Comparison of ENCODE assay signal across 8 mouse cellular contexts in genomic region chr5:139178895-139179631, GRCm38 (mm10). TPM values are rescaled to one million over a fixed set of nuclear protein-coding genes. Genes with fewer than 3 reads are reported as not detected.
A peak's percentile ranks its signal among the peaks of the same experiment; 100 is the strongest.
DNase-seq lines count a peak whose midpoint lies in the region; ATAC-seq lines count a peak whose summit lies in the region.

No protein-coding gene starts in this region.

- H3K27ac ChIP-seq in heart, embryonic 12.5 days (ENCODE audit: poor library complexity, severe bottlenecking), result no peak overlapping the region
- H3K27ac ChIP-seq in kidney, embryonic 16.5 days (ENCODE audit: low read length), result no peak overlapping the region
- no peak overlapping the region for H3K27ac ChIP-seq in liver, embryonic 11.5 days (ENCODE audit: low read depth, low read length)

- H3K27me3 ChIP-seq in heart, embryonic 12.5 days (replicated peaks), result no peaks in the 10 kb centered on the region
- H3K27me3 ChIP-seq in kidney, embryonic 16.5 days (ENCODE audit: insufficient read depth, low read length), result no peaks in the 10 kb centered on the region
- no peaks in the 10 kb centered on the region for H3K27me3 ChIP-seq in liver, embryonic 11.5 days (replicated peaks; ENCODE audit: control insufficient read depth, insufficient read depth, low read length)
- no peaks in the 10 kb centered on the region for H3K27me3 ChIP-seq in splenic B cell, adult 2 months (ENCODE audit: control insufficient read depth, insufficient read depth, low read length, poor library complexity, severe bottlenecking)

- H3K4me3 ChIP-seq in heart, embryonic 12.5 days, result no peak overlapping the region
- H3K4me3 ChIP-seq in kidney, embryonic 16.5 days (ENCODE audit: low read length), result no peak overlapping the region
- no peak overlapping the region for H3K4me3 ChIP-seq in liver, embryonic 11.5 days (ENCODE audit: low read depth, low read length)

- H3K36me3 ChIP-seq in heart, embryonic 12.5 days, result peaks cover 78% of the 10 kb centered on the region
- H3K36me3 ChIP-seq in kidney, embryonic 16.5 days (ENCODE audit: insufficient read depth, low read length), result peaks cover 31% of the 10 kb centered on the region
- peaks cover 27% of the 10 kb centered on the region for H3K36me3 ChIP-seq in liver, embryonic 11.5 days (ENCODE audit: control insufficient read depth, insufficient read depth, low read length)
- H3K36me3 ChIP-seq in splenic B cell, adult 2 months (ENCODE audit: control insufficient read depth, insufficient read depth, low read length, poor library complexity, severe bottlenecking), result peaks cover 2% of the 10 kb centered on the region

- peak; percentile 84 for DNase-seq in CD4-positive helper T cell, adult 2 months (ENCODE audit: low read depth, low spot score)
- DNase-seq in brain, adult 2 months (ENCODE audit: low read depth, low spot score), result peak; percentile 85
- peak; percentile 69 for DNase-seq in liver, embryonic 11.5 days (ENCODE audit: low spot score)
- DNase-seq in natural killer cell, adult 2 months (ENCODE audit: low spot score in 2 of 2), result peak; percentile 63 to 76
- DNase-seq in splenic B cell, adult 2 months (ENCODE audit: low read depth, low spot score), result peak; percentile 90

- peak; percentile 88 for ATAC-seq in erythroblast, adult 5-6 weeks (replicated peaks; ENCODE audit: low FRiP score, poor library complexity, severe bottlenecking)
- ATAC-seq in heart, embryonic 12.5 days (ENCODE audit: insufficient number of reproducible peaks, low FRiP score), result peak; percentile 71; the same call in 1 of the 2 replicates
- ATAC-seq in kidney, embryonic 16.5 days (ENCODE audit: low FRiP score, low TSS enrichment), result peak; percentile 33; the same call in 1 of the 2 replicates
- ATAC-seq in liver, embryonic 11.5 days (replicated peaks; ENCODE audit: low FRiP score), result peak; percentile 83

- H3K9ac ChIP-seq in heart, embryonic 12.5 days, result no peak overlapping the region
- no peak overlapping the region for H3K9ac ChIP-seq in kidney, embryonic 16.5 days (replicated peaks; ENCODE audit: low read length)
- H3K9ac ChIP-seq in liver, embryonic 11.5 days (ENCODE audit: low read depth, low read length), result no peak overlapping the region

- peaks cover 9% of the 10 kb centered on the region; the same call in 1 of the 2 replicates for H3K4me1 ChIP-seq in heart, embryonic 12.5 days (replicated peaks)
- peaks cover 14% of the 10 kb centered on the region for H3K4me1 ChIP-seq in kidney, embryonic 16.5 days (ENCODE audit: insufficient read depth, low read length)
- 0 out of 2 replicates have a peak, but pooled peaks cover 1% of the 10 kb centered on the region for H3K4me1 ChIP-seq in liver, embryonic 11.5 days (replicated peaks; ENCODE audit: control insufficient read depth, insufficient read depth, low read length)

- H3K9me3 ChIP-seq in heart, embryonic 12.5 days (replicated peaks), result no peaks in the 10 kb centered on the region
- H3K9me3 ChIP-seq in kidney, embryonic 16.5 days (ENCODE audit: low read length), result no peaks in the 10 kb centered on the region
- no peaks in the 10 kb centered on the region for H3K9me3 ChIP-seq in liver, embryonic 11.5 days (ENCODE audit: control insufficient read depth, low read length)

- no peak overlapping the region for H3K4me2 ChIP-seq in heart, embryonic 12.5 days
- no peak overlapping the region for H3K4me2 ChIP-seq in kidney, embryonic 16.5 days (replicated peaks; ENCODE audit: low read depth, low read length)
- H3K4me2 ChIP-seq in liver, embryonic 11.5 days, result no peak overlapping the region

- 24% methylated on average over 11 of the region's 11 CpGs for WGBS in heart, embryonic 12.5 days
- WGBS in kidney, embryonic 16.5 days, result 26% methylated on average over 11 of the region's 11 CpGs
- 33% methylated on average over 11 of the region's 11 CpGs for WGBS in liver, embryonic 11.5 days

RNA-seq across cellular contexts. Expression of gene Sun1, which starts 21.4 kb away (rescaled TPM):
- total RNA-seq in erythroblast, adult 5-6 weeks (2015; ENCODE audit: low replicate concordance), result 13.0 and 18.6 TPM in 2 replicates
- 22.7 and 41.7 TPM in 2 replicates for total RNA-seq in erythroblast, adult 5-6 weeks (2017; ENCODE audit: low replicate concordance)
- 41.8 and 42.4 TPM in 2 replicates for polyA plus RNA-seq in heart, embryonic 12.5 days (2016; fragmentation: Nextera tagmentation; extraction: Ambion mirVana)
- polyA plus RNA-seq in kidney, embryonic 16.5 days (2015; fragmentation: Nextera tagmentation; extraction: Ambion mirVana), result 62.0 and 62.8 TPM in 2 replicates
- polyA plus RNA-seq in liver, embryonic 11.5 days (2014; fragmentation: Nextera tagmentation; extraction: Ambion mirVana), result 46.0 and 50.4 TPM in 2 replicates

RNA-seq across cellular contexts. Expression of gene Dnaaf5, which starts 29.0 kb away (rescaled TPM):
- 1.5 and 2.7 TPM in 2 replicates for total RNA-seq in erythroblast, adult 5-6 weeks (2015; ENCODE audit: low replicate concordance)
- 1.4 and 2.8 TPM in 2 replicates for total RNA-seq in erythroblast, adult 5-6 weeks (2017; ENCODE audit: low replicate concordance)
- polyA plus RNA-seq in heart, embryonic 12.5 days (2016; fragmentation: Nextera tagmentation; extraction: Ambion mirVana), result 9.8 and 10.5 TPM in 2 replicates
- polyA plus RNA-seq in kidney, embryonic 16.5 days (2015; fragmentation: Nextera tagmentation; extraction: Ambion mirVana), result 7.2 and 9.1 TPM in 2 replicates
- 17.1 and 17.6 TPM in 2 replicates for polyA plus RNA-seq in liver, embryonic 11.5 days (2014; fragmentation: Nextera tagmentation; extraction: Ambion mirVana)

RNA-seq across cellular contexts. Expression of gene Prkar1b, which starts 29.3 kb away (rescaled TPM):
- total RNA-seq in erythroblast, adult 5-6 weeks (2015; ENCODE audit: low replicate concordance), result 1.0 TPM in 1 of 2 replicates, not detected in the other
- not detected in 2 replicates for total RNA-seq in erythroblast, adult 5-6 weeks (2017; ENCODE audit: low replicate concordance)
- polyA plus RNA-seq in heart, embryonic 12.5 days (2016; fragmentation: Nextera tagmentation; extraction: Ambion mirVana), result 10.4 and 11.5 TPM in 2 replicates
- polyA plus RNA-seq in kidney, embryonic 16.5 days (2015; fragmentation: Nextera tagmentation; extraction: Ambion mirVana), result 24.6 and 28.8 TPM in 2 replicates
- polyA plus RNA-seq in liver, embryonic 11.5 days (2014; fragmentation: Nextera tagmentation; extraction: Ambion mirVana), result 5.3 and 6.9 TPM in 2 replicates

Comparison
In these comparisons a context has a peak if more than half of its experiments do, and no peak if none do; other contexts are left out.
1. ATAC-seq: peak in every context shown above with its lines; median percentile 88 in erythroblast, adult 5-6 weeks; 83 in liver, embryonic 11.5 days; 71 in heart, embryonic 12.5 days; 33 in kidney, embryonic 16.5 days.